Mouse (Mus musculus): ENCODE data around the gene P4ha3. TPM values are rescaled to one million over a fixed set of nuclear protein-coding genes. Genes with fewer than 3 reads are reported as not detected.

The P4ha3 gene
- total RNA-seq, 2 experiments from 2014 or later, result not detected

GRCm38 (mm10) chr7:100301390-100301789, 16.1 kb downstream of the P4ha3 start:
- no peak for ATAC-seq (replicated peaks; ENCODE audit: low FRiP score, poor library complexity, severe bottlenecking)

DNA sequence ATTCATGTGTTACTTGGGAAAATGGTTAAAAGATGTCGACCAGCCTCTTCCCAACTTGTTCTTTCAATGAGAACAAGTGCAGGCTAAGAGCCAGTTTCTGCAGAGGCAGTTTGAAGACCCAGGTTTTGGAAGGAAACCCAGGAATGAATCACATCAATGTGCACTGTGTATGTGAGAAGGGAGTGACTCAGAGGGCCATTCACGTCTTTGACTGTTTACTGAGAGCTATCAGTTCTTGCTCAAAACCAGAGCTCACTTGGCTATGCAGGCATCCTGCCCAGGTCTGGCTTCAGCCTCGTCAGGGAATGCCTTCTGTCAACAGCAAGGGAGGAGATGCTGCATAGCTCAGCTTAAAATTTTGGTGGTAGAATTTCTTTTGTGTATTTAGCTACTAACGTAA, 17.0 kb downstream of the P4ha3 start:
- no peak for ATAC-seq (replicated peaks; ENCODE audit: low FRiP score, poor library complexity, severe bottlenecking)

GRCm38 (mm10) chr7:100305894-100306293, 20.6 kb downstream of the P4ha3 start:
- ATAC-seq (replicated peaks; ENCODE audit: low FRiP score, poor library complexity, severe bottlenecking), result no peak

DNA sequence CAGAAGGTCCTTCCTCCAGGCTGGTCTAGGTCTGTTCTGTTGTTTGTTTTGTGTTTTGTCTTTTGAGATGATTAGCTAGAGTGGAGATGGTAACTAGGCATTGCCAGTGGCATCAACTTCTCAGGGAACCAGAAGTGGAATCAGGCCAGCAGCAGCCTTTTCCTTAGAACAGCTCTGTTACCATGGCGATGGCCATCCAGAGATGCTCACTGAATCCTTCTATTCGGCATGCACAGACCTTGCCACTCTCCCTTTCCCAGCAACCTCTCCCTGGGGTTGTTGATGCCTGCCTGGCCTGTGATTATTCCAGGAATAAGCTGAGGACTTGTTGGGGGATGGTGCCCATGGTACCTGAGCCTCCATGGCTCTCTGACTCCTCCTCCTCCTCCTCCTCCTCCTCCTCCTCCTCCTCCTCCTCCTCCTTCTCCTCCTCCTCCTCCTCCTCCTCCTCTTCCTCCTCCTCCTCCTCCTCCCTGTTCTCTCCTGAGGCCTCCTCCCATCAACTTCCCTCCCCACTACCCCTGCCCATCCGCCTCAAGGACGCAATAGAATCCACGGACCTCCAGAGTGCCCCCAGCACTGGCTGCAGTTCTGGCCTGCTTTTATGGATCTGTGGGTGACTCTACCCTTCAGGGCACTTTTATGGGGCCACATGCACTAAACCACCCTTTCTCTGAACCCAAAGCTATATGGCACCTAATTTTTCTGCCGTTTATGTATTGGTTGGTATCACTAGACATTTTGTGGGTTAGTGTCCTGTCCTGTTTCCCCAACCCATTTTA, 22.7 kb downstream of the P4ha3 start:
- ATAC-seq (replicated peaks; ENCODE audit: low FRiP score, poor library complexity, severe bottlenecking), result no peak

DNA sequence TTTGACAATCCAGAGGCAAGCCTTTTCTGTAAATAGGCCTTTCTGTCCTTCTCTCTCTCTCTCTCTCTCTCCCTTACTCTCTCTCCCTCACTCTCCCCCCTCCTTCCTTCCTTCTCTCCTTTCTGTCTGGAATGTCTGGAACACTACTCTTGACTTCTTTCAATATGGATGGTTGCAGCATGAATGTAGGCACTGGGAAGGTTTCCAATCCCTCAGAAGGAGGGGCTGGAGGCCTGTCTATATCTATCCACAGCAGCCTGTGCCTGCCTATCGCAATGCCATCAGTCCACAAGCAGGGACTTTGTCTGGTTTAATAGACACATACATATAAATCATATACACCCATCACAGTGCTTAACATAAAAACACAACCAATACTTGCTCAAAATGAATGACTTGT, 23.9 kb downstream of the P4ha3 start:
- ATAC-seq (replicated peaks; ENCODE audit: low FRiP score, poor library complexity, severe bottlenecking), result no peak

DNA sequence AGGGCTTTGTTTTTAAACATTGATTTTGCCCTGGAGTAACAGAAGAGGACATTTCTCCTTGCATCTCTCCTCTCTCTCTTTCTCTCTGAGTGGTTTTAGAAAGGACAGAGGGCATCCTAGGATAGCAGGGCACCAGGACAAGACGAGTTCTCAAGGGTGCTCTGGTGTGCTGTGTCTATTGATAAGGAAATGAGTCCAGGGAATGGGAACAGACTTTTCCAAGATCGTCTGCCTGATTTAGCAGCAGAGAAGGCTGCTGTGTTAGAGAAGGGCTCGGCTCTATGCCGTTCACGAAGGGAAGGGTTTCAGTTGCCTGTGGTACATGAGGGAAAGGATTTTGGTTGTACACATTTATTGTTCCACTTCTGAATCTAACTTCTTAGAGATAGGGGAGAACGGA, 24.4 kb downstream of the P4ha3 start:
- ATAC-seq (replicated peaks; ENCODE audit: low FRiP score, poor library complexity, severe bottlenecking), result no peak

GRCm38 (mm10) chr7:100310290-100310689, 25.0 kb downstream of the P4ha3 start:
- no peak for ATAC-seq (replicated peaks; ENCODE audit: low FRiP score, poor library complexity, severe bottlenecking)

- no peak for ATAC-seq (replicated peaks; ENCODE audit: low FRiP score, poor library complexity, severe bottlenecking)
These were observed 27.4 kb downstream of the P4ha3 start for GRCm38 (mm10) chr7:100312716-100313115.

- no peak for ATAC-seq (replicated peaks; ENCODE audit: low FRiP score, poor library complexity, severe bottlenecking)
These were observed 31.6 kb downstream of the P4ha3 start for GRCm38 (mm10) chr7:100316924-100317323.

DNA sequence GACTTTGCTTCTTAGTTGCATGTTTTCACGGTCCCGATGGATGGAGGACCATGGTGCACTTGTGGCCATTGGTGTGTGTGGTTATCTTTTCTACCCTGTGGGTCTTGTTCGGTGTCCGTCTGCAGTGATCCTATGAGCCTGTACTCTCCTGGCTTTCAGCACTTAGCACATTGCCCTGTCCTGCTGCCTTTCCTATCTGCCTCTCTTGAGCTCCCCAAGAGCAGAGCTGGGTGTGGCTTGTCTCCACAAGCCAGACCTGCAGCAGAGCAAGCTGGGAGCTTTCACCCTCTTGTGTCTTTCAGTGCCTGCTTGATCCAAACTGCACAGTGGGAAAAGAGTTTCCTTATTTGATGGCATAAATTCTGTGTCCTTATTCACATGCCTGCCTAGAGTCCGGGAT, 32.2 kb downstream of the P4ha3 start:
- ATAC-seq (replicated peaks; ENCODE audit: low FRiP score, poor library complexity, severe bottlenecking), result no peak

DNA sequence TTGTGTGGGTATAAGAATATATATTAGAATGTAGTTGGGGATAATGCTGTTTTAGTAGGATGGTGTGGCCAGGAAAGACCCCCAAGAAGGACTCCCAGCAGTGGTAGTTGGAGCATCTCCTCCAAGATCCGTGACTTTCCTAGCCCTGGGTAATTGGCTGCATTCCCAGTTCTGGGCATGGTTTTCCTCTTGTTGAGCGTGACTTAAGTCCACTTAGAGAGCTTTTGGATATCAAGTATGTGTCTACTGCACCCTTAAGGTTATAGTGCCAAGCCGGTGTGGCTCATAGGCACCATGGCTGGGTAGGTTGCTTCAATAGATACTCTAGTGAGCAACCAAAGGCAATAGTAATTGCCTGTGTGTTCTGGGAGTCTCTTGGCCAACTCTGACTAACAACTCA, 38.4 kb downstream of the P4ha3 start:
- ATAC-seq (replicated peaks; ENCODE audit: low FRiP score, poor library complexity, severe bottlenecking), result no peak

DNA sequence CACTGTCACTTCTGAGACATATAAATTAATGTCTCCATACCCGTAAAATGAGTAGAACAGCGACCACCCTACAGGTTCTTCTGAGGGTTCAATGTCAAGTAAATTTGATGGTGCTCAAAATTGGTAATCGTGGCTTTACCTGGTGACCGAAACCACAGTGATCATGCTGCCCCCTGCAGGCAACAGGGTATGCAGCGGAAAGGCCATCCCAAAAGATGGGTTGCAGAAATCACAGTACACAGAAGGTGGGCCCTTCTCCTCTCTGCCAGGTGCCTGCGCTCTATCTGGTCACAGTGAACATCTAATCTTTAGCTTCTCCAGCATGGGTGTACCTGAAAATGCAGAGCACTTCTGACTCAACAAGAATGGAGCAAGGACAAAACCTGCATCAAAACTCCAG, 40.2 kb downstream of the P4ha3 start:
- ATAC-seq (replicated peaks; ENCODE audit: low FRiP score, poor library complexity, severe bottlenecking), result no peak

DNA sequence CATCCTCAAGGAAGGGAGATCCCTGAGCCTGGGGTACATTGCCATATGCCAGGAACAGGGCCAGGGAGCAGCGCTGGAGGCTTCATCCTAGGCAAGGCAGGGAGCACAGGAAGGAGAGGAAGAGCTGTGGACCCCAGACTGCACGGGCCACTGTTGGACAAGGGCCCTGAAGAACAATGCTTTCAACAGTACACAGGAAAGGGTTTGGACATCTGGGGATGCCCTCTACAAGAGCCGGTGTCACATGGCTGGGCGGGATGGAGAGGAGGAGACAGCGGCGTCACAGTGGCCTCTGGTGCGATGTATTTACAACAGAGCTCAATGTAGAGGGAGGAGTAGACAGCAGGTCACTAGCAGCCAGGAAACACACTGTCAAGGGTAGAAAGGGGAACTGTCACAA, 42.2 kb downstream of the P4ha3 start:
- no peak for ATAC-seq (replicated peaks; ENCODE audit: low FRiP score, poor library complexity, severe bottlenecking)

DNA sequence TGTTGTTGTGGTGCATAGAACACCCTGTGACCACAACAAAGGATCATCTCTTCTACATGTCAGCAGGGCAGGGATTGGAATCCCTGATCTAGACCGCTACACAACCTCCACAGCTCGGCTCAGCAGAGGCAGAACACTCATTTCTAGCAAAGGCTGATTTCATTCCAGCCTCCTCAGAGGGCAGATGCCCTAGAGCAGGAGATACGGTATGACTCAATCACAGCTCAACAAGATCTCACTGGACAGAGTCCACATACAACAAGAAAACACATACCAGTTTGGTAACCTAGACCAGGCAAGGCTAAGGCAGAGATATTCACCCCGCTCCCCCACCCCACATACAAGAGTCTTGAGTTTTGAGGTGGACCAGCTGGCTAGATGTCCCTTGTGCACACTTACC, 43.3 kb downstream of the P4ha3 start:
- no peak for ATAC-seq (replicated peaks; ENCODE audit: low FRiP score, poor library complexity, severe bottlenecking)

GRCm38 (mm10) chr7:100331269-100331668, 45.9 kb downstream of the P4ha3 start:
- no peak for ATAC-seq (replicated peaks; ENCODE audit: low FRiP score, poor library complexity, severe bottlenecking)

- no peak for ATAC-seq (replicated peaks; ENCODE audit: low FRiP score, poor library complexity, severe bottlenecking)
These were observed 50.6 kb downstream of the P4ha3 start for GRCm38 (mm10) chr7:100335921-100336320.

- no peak for ATAC-seq (replicated peaks; ENCODE audit: low FRiP score, poor library complexity, severe bottlenecking)
These were observed 69.7 kb downstream of the P4ha3 start for GRCm38 (mm10) chr7:100354984-100355383.

DNA sequence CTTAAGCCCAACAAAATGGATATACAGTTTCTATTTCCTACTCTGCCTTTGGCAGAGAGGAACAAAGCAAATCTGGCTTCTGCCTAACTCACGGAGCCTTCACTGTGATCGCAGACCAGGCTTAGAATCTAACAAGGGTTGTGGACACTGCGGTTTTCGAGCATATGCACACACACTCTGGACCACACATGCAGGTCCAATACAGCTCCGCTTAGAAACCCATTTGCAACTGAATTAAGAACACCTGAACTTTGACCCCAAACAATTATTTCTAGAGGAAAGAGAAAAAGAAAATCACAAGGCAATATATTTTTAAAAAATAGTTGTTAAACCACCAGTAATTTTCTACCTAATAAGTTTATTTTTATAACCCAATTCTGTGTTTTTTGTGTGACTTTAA, 71.0 kb downstream of the P4ha3 start:
- no peak for ATAC-seq (replicated peaks; ENCODE audit: low FRiP score, poor library complexity, severe bottlenecking)

DNA sequence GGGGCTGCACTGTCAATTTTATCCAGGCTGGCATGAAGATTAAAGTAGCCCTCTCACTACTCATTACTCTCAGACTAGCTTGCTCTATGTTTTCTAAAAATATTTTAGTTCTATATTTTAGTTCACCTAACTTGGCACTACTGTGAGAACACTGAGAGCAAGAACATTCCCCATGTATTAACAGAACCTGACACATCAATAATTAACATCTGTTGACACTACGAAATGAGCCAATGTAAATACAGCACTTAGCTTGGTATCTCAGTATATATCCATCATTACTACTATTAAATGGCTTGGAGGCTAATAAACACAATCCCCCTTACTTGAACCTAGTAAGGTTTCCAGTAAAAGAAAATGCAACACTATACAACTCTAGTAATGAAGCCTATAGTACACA, 71.4 kb downstream of the P4ha3 start:
- no peak for ATAC-seq (replicated peaks; ENCODE audit: low FRiP score, poor library complexity, severe bottlenecking)

DNA sequence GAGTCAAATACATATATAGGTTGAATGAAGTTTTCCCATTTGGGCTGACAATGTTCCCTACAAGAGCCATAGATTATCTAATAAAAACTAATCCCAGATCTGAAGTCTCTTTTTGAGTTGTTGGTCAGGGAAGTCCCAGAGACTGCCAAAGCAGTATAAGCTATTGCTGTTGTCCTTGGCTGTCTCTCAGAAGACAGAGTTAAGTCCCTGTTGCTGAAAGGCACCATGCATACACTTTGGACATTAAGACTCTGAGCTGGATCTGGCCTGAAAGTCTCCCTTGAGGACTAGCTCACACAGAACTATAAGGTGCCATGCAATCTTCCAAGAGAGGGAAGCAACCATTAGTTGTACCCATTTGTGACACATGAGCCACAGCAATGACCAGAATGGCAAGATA, 72.5 kb downstream of the P4ha3 start:
- ATAC-seq (replicated peaks; ENCODE audit: low FRiP score, poor library complexity, severe bottlenecking), result no peak

DNA sequence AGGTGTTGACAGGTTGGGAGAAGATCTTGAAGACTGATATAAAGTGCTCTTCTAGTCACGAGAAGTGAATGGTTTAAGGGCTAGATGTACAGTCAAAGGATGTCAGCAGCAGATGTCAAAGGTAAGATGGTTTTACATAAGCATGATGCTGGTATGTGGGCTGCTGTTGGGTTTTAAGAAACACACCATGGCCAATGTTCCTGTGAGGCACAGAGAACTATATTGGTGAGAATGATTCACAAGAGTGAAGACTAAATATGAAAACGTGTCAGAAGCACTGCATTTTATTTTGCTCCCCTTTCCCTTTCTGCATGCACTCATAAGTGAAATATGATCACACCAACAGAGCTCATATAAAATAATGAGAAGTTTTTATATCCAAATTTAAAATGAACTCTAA, 77.8 kb downstream of the P4ha3 start:
- no peak for ATAC-seq (replicated peaks; ENCODE audit: low FRiP score, poor library complexity, severe bottlenecking)

DNA sequence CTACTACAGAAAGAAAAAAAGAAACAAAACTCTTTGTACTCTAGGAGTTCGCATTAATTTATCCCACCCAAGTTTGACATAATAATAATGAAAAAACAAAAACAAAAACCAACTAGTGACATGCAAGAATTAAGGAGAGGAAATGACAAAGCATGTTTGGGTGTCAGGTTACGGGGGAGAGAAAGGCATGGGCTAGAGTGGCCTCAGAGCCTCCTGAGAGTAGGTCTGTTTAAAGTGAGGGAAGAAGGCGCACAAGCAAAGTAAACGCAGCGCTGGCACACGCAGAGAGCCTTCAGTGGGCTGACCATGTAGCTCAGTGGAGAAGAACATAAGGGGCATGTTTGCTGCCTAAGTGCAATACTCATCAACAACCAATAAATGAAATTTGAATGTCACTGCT, 79.6 kb downstream of the P4ha3 start:
- ATAC-seq (replicated peaks; ENCODE audit: low FRiP score, poor library complexity, severe bottlenecking), result no peak

Measured in erythroblast, adult 5-6 weeks (primary cell).